Mouse (Mus musculus): ENCODE data around the gene Gm20219. TPM values are rescaled to one million over a fixed set of nuclear protein-coding genes. Genes with fewer than 3 reads are reported as not detected.
A peak's percentile ranks its signal among the peaks of the same experiment; 100 is the strongest.
"Not testable (repeated sequence)": the region's sequence is repeated elsewhere in the genome, so short reads cannot be mapped to it uniquely, and the experiment has no call there.

Gene Gm20219
- total RNA-seq, 2 experiments from 2014 or later: not detected

DNA sequence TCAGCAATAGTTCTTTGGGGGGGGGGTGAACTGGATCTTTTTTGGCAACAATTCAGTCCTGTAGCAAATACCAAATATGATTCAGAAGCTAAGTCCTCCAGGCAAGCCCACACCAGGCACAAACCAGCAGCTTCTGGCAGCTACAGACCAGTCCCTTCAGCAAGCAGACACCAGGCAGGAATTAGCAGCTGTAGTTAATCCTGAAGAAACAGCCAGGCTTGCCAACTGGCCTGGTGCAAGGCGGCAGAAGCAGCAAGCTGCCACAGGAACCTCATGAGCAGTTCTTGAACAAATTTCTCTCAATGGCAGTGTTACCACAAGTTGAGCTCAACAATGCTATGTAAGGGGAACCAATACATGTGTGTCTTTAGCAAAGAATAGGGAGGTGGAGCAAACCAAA, 31.4 kb downstream of the Gm20219 start:
- no peak for ATAC-seq (replicated peaks; ENCODE audit: low FRiP score, poor library complexity, severe bottlenecking)

DNA sequence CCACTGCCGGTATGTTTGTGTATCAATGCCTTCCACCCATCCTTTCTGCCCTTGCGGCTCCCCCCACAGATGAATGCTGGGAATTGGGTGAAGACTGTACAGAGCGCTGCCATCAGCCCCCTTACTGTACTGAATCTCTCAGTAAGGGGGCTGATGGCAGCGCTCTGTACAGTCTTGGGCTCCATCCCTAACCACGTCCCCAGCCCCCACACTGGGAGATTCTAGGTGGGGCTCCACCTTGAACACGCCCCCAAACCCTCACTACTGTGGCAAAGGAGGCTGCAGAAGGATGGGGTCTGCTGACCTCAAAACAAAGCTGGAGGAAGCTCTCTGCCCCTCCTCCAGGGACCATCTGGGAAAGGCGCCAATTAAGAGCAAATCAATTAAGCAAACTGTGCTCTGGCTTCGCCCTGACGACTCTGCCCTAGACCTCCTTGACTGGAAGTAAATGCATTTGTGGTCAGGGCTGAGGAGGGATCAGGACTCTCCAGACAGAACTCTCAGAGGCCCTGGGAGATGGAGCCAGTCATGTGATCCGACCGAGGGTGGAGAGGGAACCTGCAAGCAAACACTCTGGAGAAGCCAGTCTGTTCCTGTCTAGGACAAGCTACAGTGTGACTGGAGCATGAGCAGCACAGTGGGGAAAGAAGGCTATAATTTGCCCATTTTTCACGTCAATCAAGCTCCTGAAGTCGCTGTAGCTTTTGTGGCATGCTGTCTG, 38.3 kb downstream of the Gm20219 start:
- ATAC-seq (replicated peaks; ENCODE audit: low FRiP score, poor library complexity, severe bottlenecking): no peak

DNA sequence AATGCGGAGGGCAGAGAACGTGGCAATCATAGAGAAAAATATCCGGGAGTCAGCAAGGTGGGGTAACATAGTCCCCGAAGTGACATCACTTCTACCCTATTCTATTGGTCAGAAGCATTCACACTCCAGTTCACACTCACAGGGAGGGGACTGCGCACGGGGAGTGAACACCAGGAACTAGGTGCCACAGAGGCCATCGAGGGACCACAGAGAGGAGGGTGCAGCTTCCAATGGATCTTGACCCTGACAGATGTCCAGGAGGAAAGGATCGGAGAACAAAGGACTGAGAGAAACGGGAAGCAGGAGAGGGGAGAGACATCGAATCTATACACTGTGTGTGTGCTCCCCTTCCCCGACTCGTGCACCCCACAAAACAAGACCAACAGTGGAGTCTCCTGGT, 39.3 kb downstream of the Gm20219 start:
- no peak for ATAC-seq (replicated peaks; ENCODE audit: low FRiP score, poor library complexity, severe bottlenecking)

DNA sequence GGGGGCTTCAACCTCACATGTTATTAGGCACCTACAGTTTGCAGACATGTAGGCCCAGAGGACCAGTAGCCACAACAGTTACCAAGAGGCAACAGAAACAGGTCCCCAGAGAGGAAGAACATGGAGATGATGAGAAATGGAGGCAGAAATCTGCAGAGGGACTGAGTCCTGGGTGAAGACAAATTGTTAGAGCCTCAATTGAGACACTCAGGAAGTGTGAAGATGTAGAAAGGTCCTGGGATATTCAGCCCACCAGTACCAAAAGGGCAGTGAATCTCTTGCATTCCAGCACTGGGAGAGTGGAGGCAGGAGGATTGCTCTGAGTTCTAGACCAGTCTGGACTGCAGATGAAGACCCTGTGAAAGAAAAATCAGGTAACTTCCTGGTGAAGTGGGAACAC, 39.9 kb downstream of the Gm20219 start:
- no peak for ATAC-seq (replicated peaks; ENCODE audit: low FRiP score, poor library complexity, severe bottlenecking)

DNA sequence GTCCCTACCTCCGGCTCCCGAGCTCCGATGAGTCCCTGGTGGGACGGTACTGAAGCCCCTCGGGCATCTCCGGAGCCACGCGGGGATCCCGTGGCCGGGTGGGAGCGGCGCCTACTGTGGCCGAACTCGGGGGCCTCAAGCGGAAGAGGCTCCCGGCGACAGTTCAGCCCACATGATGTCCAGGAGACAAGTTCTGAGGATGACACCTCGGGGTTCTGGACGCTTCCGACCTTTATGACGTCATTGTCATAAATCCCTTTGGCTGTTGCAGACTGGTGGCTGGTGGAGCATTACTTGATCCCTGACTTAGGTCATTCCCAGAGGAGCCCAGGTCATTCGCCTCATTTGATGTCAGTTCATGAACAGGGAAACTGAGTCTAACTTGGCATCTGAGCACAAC, 41.9 kb downstream of the Gm20219 start, which contains the start of gene Znrf4:
Znrf4 (minus strand) TSS at position 122 of the 400 bp plus-strand sequence.
- ATAC-seq (replicated peaks; ENCODE audit: low FRiP score, poor library complexity, severe bottlenecking): no peak

DNA sequence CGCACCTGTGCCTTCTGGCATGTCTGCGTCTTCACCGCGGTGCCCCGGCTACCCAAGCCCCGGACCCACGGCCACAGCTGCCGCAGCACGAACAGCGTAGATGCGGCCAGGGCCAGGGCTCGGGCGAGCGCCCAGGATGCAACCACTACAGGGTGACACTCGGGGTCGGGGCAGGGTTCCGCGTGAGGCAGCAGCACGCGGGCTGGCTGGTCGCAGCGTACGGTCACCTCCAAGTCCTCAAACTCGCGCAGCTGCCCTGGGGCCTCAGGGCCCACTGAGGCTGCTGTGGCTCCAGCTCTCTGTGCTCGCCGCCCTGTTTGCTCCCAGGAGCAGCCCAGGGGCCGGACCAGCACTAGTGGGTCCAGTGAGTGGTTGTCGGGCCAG, 42.5 kb downstream of the Gm20219 start:
- no peak for ATAC-seq (replicated peaks; ENCODE audit: low FRiP score, poor library complexity, severe bottlenecking)

GRCm38 (mm10) chr17:56510970-56511706, 43.0 kb downstream of the Gm20219 start:
- ATAC-seq (replicated peaks; ENCODE audit: low FRiP score, poor library complexity, severe bottlenecking): no peak

DNA sequence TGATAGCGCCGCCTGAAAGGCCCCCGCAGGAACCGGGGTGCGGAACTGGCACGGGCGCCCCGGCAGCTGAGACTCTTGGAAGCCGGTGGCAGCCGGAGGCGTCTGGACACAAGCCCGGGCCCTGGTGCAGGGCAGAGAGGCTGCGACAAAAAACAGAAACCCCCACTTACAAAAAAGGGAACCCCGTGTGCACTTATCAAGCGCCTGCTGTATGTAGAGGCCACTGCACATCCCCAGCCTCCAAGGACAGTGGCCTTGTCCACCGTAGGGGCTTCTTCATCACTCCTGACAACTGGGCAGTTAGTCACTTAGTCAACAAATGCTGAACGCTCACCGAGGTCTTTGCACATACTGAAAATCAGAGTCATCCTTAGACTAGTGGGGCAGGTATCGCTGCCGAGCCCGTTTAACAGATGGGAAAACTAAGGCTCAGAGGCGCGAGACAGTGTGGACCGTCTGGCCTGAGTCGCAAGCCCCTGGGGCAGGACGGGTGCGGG, 43.7 kb downstream of the Gm20219 start:
- no peak for ATAC-seq (replicated peaks; ENCODE audit: low FRiP score, poor library complexity, severe bottlenecking)

- ATAC-seq (replicated peaks; ENCODE audit: low FRiP score, poor library complexity, severe bottlenecking): no peak
These were observed 44.3 kb downstream of the Gm20219 start for GRCm38 (mm10) chr17:56509707-56510472.

- ATAC-seq (replicated peaks; ENCODE audit: low FRiP score, poor library complexity, severe bottlenecking): no peak
These were observed 45.1 kb downstream of the Gm20219 start for GRCm38 (mm10) chr17:56509021-56509640.

GRCm38 (mm10) chr17:56507161-56508068, 46.8 kb downstream of the Gm20219 start:
- peak; percentile 68 for ATAC-seq (replicated peaks; ENCODE audit: low FRiP score, poor library complexity, severe bottlenecking)

GRCm38 (mm10) chr17:56506417-56507065, 47.6 kb downstream of the Gm20219 start:
- no peak for ATAC-seq (replicated peaks; ENCODE audit: low FRiP score, poor library complexity, severe bottlenecking)

DNA sequence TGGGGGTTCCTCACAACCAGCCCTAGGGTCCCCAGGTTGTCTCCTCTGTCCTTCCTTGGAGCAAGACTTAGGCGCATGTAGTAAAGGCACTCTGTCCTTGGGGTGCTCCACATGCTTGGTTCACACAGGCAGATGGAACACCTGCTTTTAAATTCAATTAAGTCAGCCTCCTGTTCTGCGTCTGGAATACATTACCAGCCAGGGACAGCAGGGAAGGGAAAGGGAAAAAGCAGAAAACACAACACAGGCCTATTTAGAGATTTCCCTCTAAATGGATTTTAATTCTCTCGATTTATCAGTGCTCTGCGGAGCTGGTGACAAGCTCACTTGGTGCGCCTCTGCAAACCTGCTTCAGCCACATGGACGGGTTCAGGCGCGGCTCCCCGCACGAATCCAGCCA, 48.8 kb downstream of the Gm20219 start:
- no peak for ATAC-seq (replicated peaks; ENCODE audit: low FRiP score, poor library complexity, severe bottlenecking)

- ATAC-seq (replicated peaks; ENCODE audit: low FRiP score, poor library complexity, severe bottlenecking): no peak
These were observed 51.7 kb downstream of the Gm20219 start for GRCm38 (mm10) chr17:56502526-56502925.

- ATAC-seq (replicated peaks; ENCODE audit: low FRiP score, poor library complexity, severe bottlenecking): not testable (repeated sequence)
These were observed 52.4 kb downstream of the Gm20219 start for GRCm38 (mm10) chr17:56501635-56502400.

Measured in erythroid progenitor cell, adult 5-6 weeks (primary cell).